ENCODE assay signal across 17 mouse cellular contexts in the genomic region with DNA sequence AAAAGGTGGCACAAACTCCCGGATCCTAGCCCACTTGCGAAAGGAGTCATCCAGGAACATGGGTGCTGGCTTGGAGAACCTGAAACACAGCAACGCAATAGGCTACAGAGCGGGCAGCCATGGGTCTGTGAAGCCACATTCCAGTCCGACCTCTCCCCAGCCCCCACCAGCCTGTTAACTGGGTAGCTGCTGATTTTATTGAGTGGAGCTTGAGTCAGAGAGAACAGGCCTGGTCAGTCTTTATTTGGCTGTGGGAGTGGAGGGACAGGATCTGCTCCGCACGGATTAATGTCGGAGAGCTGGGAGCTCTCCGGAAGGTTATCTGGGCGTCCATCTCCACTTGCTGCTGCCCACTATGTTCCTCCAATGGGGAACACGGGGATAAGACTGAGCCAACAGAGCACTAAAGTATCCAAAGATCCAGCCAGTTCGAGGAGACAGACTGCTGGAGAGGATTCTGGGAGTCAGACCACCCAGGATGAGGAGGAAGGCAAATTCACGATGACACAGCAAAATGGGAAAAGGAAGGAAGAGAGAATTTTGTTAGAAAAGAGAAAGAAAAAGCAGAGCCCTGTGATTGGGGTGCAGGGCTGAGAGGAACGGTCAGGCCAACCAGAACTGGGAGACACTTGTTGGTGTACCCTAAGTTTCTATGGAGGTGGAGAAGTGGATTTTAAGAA. TPM values are rescaled to one million over a fixed set of nuclear protein-coding genes. Genes with fewer than 3 reads are reported as not detected.
DNase-seq lines count a peak whose midpoint lies in the region; ATAC-seq and TF ChIP-seq lines count a peak whose summit lies in the region.
"Had no signal": no experiment of that assay in that cellular context is flagged by ENCODE, and none has a peak within 500 bp of the region (broad histone marks: within the 10 kb centered on the region; RNA-seq: fewer than 3 reads in every experiment).

No protein-coding gene starts in this region.

- H3K4me2 ChIP-seq in kidney, postnatal 0 days (ENCODE audit: low read length) = no peak overlapping the region
- no peak overlapping the region for H3K4me2 ChIP-seq in limb, embryonic 11.5 days (ENCODE audit: low read depth, severe bottlenecking)
- H3K4me2 ChIP-seq in hindbrain, embryonic 11.5 days (replicated peaks; ENCODE audit: low read depth, low read length) = no peak overlapping the region
- H3K4me2 ChIP-seq: forebrain, embryonic 12.5 days; liver, embryonic 13.5 days; midbrain, embryonic 11.5 days; neural tube, embryonic 13.5 days had no signal

- DNase-seq in kidney, postnatal 0 days (ENCODE audit: low spot score) = peak; percentile 28
- no peak for DNase-seq in kidney, adult 18-20 months
- DNase-seq in urinary bladder, postnatal 36 days (ENCODE audit: low spot score in 2 of 2) = peak; percentile 62 to 71
- DNase-seq in urinary bladder, postnatal 10 days (ENCODE audit: low spot score) = no peak
- DNase-seq in limb, embryonic 11.5 days (ENCODE audit: low spot score) = peak; percentile 46
- peak; percentile 21 for DNase-seq in yolk sac, embryonic 10.5 days (ENCODE audit: low spot score)
- no peak for DNase-seq in hindbrain, embryonic 11.5 days (ENCODE audit: low spot score)
- DNase-seq in right cerebral cortex, postnatal 14 days = no peak
- DNase-seq: adrenal gland, adult 8-10 months; cerebellum, postnatal 10 days; embryo, embryonic 11 days; layer of hippocampus, postnatal 36 days; liver, embryonic 13.5 days; lung, postnatal 36 days had no signal

- TF ChIP-seq CTCF in kidney, postnatal 0 days (IDR thresholded peaks at IDR 0.05; ENCODE audit: low read depth) = no peak

- no peak overlapping the region; the same call in 1 of the 2 replicates for H3K27ac ChIP-seq in kidney, postnatal 0 days
- H3K27ac ChIP-seq in limb, embryonic 11.5 days (replicated peaks; ENCODE audit: low read depth, low read length) = peak overlapping the region; percentile 18; the same call in 1 of the 2 replicates
- H3K27ac ChIP-seq in hindbrain, embryonic 11.5 days (ENCODE audit: low read depth, low read length) = no peak overlapping the region
- H3K27ac ChIP-seq: forebrain, embryonic 12.5 days; liver, embryonic 13.5 days; neural tube, embryonic 13.5 days had no signal

- H3K9ac ChIP-seq in kidney, postnatal 0 days (ENCODE audit: low read depth, low read length) = no peak overlapping the region
- no peak overlapping the region for H3K9ac ChIP-seq in limb, embryonic 11.5 days (ENCODE audit: low read length)
- no peak overlapping the region for H3K9ac ChIP-seq in hindbrain, embryonic 11.5 days (ENCODE audit: low read depth, low read length)
- H3K9ac ChIP-seq: forebrain, embryonic 12.5 days; liver, embryonic 13.5 days; neural tube, embryonic 13.5 days had no signal

- WGBS in kidney, postnatal 0 days = 68% methylated on average over 14 of the region's 14 CpGs
- WGBS in limb, embryonic 11.5 days = 64% methylated on average over 14 of the region's 14 CpGs
- 86% methylated on average over 14 of the region's 14 CpGs for WGBS in hindbrain, embryonic 11.5 days

- peaks cover 3% of the 10 kb centered on the region; the same call in 1 of the 2 replicates for H3K36me3 ChIP-seq in kidney, postnatal 0 days (ENCODE audit: insufficient read depth, low read length)
- no peaks in the 10 kb centered on the region; the same call in 1 of the 2 replicates for H3K36me3 ChIP-seq in limb, embryonic 11.5 days (ENCODE audit: control insufficient read depth, insufficient read depth, low read length)
- no peaks in the 10 kb centered on the region for H3K36me3 ChIP-seq in hindbrain, embryonic 11.5 days (ENCODE audit: control insufficient read depth, insufficient read depth, low read length)
- H3K36me3 ChIP-seq: liver, embryonic 13.5 days had no signal

- H3K4me1 ChIP-seq in kidney, postnatal 0 days (replicated peaks; ENCODE audit: insufficient read depth, low read length) = no peaks in the 10 kb centered on the region
- H3K4me1 ChIP-seq in limb, embryonic 11.5 days (ENCODE audit: control insufficient read depth, insufficient read depth, low read length) = no peaks in the 10 kb centered on the region
- no peaks in the 10 kb centered on the region for H3K4me1 ChIP-seq in hindbrain, embryonic 11.5 days (replicated peaks; ENCODE audit: control insufficient read depth, insufficient read depth, low read length)
- H3K4me1 ChIP-seq: forebrain, embryonic 12.5 days; neural tube, embryonic 13.5 days had no signal

- H3K27me3 ChIP-seq in kidney, postnatal 0 days (ENCODE audit: insufficient read depth, low read length) = no peaks in the 10 kb centered on the region
- H3K27me3 ChIP-seq in limb, embryonic 11.5 days (ENCODE audit: control insufficient read depth, insufficient read depth, low read length) = no peaks in the 10 kb centered on the region
- H3K27me3 ChIP-seq in hindbrain, embryonic 11.5 days (ENCODE audit: control insufficient read depth, insufficient read depth, low read length) = no peaks in the 10 kb centered on the region
- H3K27me3 ChIP-seq: forebrain, embryonic 12.5 days; liver, embryonic 13.5 days; neural tube, embryonic 13.5 days had no signal

- H3K9me3 ChIP-seq in kidney, postnatal 0 days (replicated peaks; ENCODE audit: low read length) = no peaks in the 10 kb centered on the region
- H3K9me3 ChIP-seq in limb, embryonic 11.5 days (ENCODE audit: control insufficient read depth, low read length) = no peaks in the 10 kb centered on the region
- H3K9me3 ChIP-seq in hindbrain, embryonic 11.5 days (ENCODE audit: control insufficient read depth, low read length) = no peaks in the 10 kb centered on the region
- H3K9me3 ChIP-seq: forebrain, embryonic 12.5 days; liver, embryonic 13.5 days; neural tube, embryonic 13.5 days had no signal

- H3K4me3 ChIP-seq in kidney, postnatal 0 days (replicated peaks; ENCODE audit: low read depth, low read length) = no peak overlapping the region
- no peak overlapping the region for H3K4me3 ChIP-seq in limb, embryonic 11.5 days (ENCODE audit: low read depth, low read length)
- no peak overlapping the region for H3K4me3 ChIP-seq in hindbrain, embryonic 11.5 days (ENCODE audit: low read depth, low read length)
- H3K4me3 ChIP-seq: forebrain, embryonic 12.5 days; liver, embryonic 13.5 days; neural tube, embryonic 13.5 days had no signal

- ATAC-seq in kidney, postnatal 0 days (replicated peaks; ENCODE audit: low FRiP score, low read depth) = no peak; the same call in 1 of the 2 replicates
- ATAC-seq in limb, embryonic 11.5 days (ENCODE audit: insufficient number of reproducible peaks, low FRiP score, low TSS enrichment, low read depth) = no peak
- ATAC-seq in hindbrain, embryonic 11.5 days (ENCODE audit: low FRiP score) = no peak

RNA-seq across cellular contexts. Expression of gene Artn, which starts 34.9 kb away (rescaled TPM):
- polyA plus RNA-seq in kidney, postnatal 0 days (2015; fragmentation: Nextera tagmentation; extraction: Ambion mirVana) = 2.6 and 2.8 TPM in 2 replicates
- 11.2 and 14.2 TPM in 2 replicates for polyA plus RNA-seq in limb, embryonic 11.5 days (2014; fragmentation: Nextera tagmentation; extraction: Ambion mirVana)
- 1.6 and 1.8 TPM in 2 replicates for polyA plus RNA-seq in hindbrain, embryonic 11.5 days (2014; fragmentation: Nextera tagmentation; extraction: Ambion mirVana)

RNA-seq across cellular contexts. Expression of gene Ipo13, which starts 49.7 kb away (rescaled TPM):
- polyA plus RNA-seq in kidney, postnatal 0 days (2015; fragmentation: Nextera tagmentation; extraction: Ambion mirVana) = 27.9 and 31.5 TPM in 2 replicates
- polyA plus RNA-seq in limb, embryonic 11.5 days (2014; fragmentation: Nextera tagmentation; extraction: Ambion mirVana) = 41.3 and 41.7 TPM in 2 replicates
- polyA plus RNA-seq in hindbrain, embryonic 11.5 days (2014; fragmentation: Nextera tagmentation; extraction: Ambion mirVana) = 43.8 and 54.5 TPM in 2 replicates

Comparison
In these comparisons a context has a peak if more than half of its experiments do, and no peak if none do; other contexts are left out.
1. DNase-seq: peak in kidney, postnatal 0 days (single experiment), urinary bladder, postnatal 36 days (2 of 2), limb, embryonic 11.5 days (single experiment) and yolk sac, embryonic 10.5 days (single experiment); none in kidney, adult 18-20 months (single experiment), urinary bladder, postnatal 10 days (single experiment), hindbrain, embryonic 11.5 days (single experiment) and right cerebral cortex, postnatal 14 days (single experiment).